Mouse (Mus musculus) gastrocnemius, postnatal 25 days (tissue): Measurements from ENCODE around the gene Igfbp6. TPM values are rescaled to one million over a fixed set of nuclear protein-coding genes. Genes with fewer than 3 reads are reported as not detected.
"Not testable (repeated sequence)": the region's sequence is repeated elsewhere in the genome, so short reads cannot be mapped to it uniquely, and the experiment has no call there.

ENCODE experiments used
- DNase-seq: peaks from one replicate; pipeline ENCODE4 v3.0.0; 2022
- total RNA-seq, 2 experiments: library from RNA; stranded (reverse); gene quantifications; 1 replicate in 1 of 2; 2 replicates in 1 of 2; pipeline ENCODE4 v1.2.3; 2021

The Igfbp6 gene
- total RNA-seq, 2 experiments from 2014 or later, result 46.4 to 68.2 TPM

DNA sequence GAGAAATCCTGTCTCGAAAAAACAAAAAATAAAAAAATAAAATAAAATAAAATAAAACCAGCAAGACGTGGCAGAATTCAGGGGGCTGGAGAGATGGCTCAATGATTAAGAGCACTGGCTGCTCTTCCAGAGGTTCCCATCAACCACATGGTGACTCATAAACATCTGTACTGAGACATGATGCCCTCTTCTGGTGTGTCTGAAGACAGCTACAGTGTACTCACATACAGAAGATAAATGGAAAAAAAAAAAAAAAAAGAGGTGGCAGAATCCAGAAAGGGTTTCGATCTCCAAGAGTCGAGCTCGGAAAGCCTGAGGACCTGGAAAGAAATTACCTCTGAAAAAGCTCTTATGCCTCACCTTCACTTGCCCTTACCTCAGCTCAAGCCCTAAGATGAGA, 3.0 kb upstream of the Igfbp6 start:
- DNase-seq, result no peak

DNA sequence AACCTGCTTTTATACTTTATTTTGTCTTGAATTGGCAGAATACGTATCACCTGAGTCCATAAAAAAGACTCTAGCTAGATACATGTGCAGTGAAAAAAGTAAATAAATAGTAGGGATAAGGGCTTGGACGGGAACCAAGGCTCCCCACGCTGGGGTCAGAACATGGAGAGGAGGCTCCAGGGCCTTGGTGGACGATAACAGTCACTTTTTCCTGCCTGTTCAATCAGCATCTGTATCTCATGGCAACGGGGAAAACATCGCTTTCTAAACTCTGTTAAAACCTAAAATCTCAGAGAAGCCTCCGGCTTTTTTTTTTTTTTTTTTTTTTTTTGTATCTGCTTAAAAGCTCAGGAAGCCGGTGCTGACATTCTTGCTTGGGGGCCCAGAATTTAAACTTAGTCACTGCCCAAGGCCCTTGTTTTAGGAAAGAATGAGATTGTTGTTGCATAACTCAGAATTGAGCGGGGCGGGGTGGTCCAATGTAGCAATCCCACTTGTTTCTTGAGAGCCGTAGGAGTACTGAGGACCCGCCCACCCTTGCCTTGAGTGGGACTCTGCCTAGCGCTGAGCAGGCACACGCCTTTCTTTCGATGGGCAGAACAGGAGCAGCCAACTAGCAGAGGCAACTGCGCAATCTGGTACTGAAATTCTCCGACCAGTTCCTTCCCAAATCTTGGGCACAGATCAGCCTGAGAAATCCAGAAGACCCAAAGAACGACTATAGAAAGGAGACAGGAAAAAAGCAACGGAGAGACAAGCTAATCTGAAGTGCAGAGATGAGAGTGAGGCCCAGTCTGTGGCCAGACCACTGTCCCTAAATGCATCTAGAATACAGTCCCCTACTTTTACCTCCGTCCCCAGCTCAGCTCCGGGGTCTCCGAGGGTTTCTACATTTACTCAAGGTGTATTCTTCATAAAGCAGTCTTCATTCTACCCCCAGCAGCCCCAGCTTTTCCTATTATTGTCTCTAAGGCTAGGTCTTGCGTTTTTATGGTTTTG, 949 bp upstream of the Igfbp6 start:
- DNase-seq, result peak; percentile 68

DNA sequence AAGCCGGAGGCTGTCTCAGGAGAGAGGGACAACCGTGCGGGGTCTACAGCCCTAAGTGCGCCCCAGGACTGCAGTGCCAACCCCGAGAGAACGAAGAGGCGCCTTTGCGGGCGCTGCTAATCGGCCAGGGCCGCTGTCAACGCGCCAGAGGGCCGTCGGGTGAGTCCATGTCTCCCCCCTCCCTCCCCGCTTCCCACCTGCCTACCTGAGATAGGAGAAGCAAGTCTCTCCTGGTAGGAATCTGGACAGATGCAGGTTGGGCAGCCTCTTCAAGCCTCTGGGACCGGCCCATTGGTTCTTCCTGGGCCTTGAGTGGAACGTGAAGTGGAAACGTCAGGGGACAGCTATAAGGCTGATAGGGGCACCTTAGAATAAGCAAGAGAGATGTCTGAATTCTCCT, 564 bp downstream of the Igfbp6 start:
- DNase-seq, result no peak

DNA sequence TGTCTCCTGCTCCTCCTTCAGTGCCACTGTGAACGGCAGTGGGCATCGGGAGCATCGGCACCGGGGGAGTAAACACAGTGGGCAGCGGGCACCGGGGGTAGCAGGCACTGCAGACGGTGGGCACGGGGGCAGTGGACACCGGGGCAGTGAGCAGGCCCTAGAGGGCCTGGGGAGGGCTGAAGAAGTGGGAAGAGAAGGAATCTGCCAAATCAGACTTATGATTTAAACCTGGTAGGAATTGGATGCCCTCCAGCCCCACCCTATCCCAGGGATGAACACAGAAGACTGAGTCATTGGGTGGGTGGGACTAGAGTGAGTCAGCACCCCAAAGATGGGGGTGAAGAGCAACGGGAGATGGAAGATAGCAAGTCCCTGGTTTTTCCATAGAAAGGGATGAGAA, 1.2 kb downstream of the Igfbp6 start:
- peak; percentile 69 for DNase-seq

DNA sequence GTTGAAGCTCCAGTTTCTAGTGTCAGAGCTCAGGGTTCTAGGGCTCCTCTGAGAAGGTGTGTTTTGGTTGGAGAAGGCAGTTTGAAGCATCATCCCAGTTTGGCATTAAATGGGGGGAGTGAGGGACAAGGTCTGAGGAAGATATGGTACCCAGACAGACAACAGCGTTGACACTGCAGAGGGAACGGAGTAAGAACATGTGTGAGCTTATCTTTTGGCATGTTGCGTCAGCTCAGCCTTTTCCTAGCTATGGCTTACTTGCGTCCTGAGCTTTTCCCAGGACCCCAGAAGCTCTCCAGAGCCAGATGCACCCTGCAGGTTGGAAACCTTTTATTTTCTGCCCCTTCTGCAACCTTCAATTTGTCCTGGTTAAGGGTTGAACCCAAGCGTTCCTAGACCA, 1.9 kb downstream of the Igfbp6 start:
- DNase-seq, result no peak

DNA sequence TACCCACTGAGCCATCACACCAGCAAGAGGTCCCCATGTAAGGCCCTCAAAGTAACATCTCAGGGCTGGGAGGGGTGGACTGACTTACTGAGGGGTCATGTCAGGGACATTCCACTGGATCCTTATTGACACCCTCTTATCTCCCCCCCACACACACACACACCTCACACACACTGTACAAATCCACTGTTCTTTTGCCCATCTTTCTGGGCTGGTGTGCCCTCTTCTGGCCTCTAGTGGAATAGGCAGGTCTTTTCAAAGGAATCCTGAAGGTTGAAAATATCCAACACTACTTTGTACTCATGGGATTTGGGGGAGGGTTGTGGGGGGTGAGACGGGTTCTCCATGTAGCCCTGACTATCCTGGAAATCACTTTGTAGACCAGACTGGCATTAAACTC, 2.7 kb downstream of the Igfbp6 start:
- DNase-seq, result no peak

DNA sequence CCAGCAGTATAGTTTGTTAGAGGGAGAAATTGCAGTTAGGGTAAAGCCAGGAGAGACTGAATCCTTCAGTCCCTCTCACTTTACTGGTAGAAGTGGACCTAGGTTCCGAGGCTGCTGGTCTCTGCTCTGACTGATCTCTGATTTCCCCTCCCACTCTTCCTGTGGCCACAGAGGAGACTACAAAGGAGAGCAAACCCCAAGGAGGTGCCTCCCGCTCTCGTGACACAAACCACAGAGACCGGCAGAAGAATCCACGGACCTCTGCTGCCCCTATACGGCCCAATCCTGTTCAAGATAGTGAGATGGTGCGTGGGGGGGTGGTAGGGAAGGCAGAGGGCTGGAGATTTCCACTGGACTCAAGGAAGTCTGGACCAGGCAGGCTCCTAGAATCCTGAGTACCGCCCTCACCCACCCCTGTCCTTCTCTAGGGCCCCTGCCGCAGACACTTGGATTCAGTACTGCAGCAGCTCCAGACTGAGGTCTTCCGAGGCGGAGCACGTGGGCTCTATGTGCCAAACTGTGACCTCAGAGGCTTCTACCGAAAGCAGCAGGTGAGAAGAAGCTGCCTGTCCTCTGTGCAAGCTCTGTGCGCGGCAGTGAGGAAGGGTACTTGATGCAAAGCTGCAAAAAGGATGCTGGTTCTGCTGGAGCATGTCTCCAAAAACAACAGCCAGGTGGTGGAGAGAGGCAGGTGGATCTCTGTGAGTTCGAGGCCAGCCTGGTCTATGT, 3.7 kb downstream of the Igfbp6 start:
- no peak for DNase-seq

DNA sequence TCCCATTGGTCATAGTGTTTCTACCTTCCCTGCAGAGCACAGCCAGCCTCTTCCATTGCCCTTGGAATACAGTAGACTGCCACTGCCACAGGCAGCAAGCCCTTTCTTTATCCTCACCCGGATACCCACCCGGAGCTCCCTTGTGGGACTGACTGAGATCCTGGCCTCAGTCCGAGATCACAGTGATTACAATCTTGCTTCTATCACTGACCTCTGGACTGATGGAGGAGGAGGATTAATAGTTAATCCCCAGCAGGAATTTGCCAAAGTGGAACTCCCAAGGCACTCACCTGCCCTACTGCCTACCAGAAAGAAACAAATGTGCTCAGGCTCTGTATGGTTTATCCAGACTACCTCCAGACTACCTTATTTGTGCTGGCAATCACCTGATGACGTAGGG, 5.4 kb downstream of the Igfbp6 start:
- no peak for DNase-seq

DNA sequence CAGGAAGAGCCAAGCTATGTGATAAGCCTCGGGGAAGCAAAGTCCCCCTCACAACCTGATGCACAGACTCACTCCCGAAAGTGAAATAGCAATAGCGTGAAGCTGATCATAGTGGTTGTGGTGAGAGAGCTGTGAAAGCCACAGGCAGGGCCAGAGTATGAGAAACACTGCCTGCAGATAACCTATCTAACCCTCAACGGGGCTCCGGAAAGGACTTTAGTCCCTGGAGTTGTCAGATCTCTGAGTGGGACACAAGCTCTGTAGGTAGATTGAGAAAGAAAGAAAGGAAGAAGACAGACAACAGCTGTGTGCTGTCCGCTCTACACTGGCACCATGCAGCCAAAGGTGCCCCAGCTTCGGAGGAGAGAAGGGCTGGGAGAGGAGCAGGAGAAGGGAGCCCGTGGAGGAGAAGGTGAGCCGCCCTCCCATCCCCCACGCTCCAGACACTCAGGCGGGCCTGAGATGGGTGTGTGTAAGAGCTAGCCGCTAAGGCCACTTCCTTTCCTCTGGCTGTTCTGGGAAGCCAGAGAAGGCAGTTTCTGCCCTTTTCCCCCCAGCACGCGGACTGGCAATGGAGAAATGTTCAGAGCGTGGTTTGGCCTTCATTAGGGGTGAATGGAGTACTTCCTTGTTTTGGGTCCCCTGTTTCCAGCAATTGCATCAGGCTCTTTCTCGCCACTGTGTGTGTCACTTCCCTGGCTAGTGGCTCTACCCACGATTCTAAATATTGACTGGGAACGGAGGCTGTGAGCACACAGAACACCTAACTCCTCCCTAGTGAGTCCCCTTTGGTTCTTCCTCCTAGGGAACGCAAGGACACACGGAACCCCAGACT, 6.4 kb downstream of the Igfbp6 start, which contains the start of gene Soat2:
Gene Soat2, plus strand, starts transcription at position 226 of the 835 bp plus-strand sequence.
- peak; percentile 33 for DNase-seq

DNA sequence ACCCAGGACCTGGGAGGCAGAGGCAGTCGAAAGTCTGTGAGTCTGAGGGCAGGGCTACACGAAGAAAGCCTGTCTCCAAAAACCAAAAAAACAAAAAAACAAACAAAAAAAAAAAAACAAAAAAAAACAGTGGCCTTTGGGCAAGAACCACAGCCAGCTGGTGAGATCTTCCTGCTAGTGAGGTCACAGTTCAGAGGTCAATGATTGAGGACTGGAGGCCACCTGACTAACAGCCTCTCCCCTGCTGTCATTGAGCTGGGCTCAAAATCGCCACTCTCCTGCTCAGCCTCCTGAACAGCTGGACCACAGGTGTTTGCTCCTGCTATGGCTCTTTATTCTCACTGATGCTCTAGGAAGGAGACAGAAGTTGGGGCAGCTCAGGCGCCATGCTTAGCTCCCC, 8.5 kb downstream of the Igfbp6 start:
- no peak for DNase-seq

DNA sequence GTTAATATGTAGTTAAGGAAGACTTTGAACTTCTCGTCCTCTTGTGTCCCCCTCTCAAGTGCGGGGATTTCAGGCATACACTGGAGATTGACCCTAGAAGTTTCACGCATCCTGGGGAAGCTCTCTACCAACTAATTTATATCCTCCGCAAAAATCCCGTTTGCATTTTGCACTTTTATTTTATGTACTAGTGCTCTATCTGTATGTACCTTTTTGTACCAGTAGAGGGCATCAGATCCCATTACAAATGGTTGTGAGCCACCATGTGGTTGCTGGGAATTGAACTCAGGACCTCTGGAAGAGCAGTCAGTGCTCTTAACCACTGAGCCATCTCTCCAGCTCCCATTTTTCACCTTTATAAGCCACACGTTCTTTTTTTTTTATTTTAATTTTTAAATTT, 10.8 kb downstream of the Igfbp6 start:
- not testable (repeated sequence) for DNase-seq

DNA sequence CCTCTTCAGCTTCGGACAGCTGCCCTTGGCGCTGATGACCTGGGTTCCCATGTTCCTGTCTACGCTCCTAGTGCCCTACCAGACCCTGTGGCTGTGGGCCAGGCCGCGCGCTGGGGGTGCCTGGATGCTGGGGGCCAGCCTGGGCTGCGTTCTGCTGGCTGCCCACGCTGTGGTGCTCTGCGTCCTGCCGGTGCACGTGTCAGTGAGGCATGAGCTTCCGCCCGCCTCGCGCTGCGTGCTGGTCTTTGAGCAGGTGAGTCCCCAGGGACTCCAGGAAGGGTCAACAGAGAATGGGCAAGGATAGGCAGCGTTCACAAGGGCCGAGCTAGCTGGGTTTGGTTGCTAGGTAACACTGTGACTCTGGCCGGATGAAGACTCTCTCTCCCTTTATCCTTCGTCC, 12.7 kb downstream of the Igfbp6 start:
- no peak for DNase-seq

DNA sequence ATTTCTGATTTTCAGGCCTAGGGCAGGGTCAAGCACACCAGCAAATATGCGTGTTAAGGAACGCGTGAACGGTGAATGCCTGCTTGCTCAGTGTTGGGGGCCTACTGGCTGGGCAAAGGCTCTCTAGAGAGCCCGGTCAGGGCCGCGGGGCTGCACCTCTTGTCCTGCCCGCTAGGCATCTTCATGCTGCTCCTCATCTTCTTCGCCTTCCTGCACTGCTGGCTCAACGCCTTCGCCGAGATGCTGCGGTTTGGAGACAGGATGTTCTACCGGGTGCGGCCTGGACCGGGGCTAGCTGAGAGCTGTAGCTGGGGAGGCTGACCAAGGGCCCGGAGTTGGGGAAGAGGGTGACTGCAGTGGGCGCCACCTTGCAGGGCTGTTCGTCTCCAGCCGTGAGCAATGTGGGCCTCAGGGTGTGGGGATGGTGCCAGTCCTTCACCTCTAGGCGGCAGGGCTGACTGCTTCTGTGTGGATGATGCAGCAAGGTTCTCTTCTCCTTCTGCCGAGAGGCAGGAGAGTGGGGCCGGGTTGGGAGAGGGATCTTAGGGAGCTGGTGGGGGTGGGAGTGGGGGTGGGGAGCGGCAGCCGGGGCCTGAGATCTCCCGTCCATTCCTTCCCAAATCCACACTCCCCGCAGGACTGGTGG, 16.4 kb downstream of the Igfbp6 start:
- DNase-seq, result no peak

DNA sequence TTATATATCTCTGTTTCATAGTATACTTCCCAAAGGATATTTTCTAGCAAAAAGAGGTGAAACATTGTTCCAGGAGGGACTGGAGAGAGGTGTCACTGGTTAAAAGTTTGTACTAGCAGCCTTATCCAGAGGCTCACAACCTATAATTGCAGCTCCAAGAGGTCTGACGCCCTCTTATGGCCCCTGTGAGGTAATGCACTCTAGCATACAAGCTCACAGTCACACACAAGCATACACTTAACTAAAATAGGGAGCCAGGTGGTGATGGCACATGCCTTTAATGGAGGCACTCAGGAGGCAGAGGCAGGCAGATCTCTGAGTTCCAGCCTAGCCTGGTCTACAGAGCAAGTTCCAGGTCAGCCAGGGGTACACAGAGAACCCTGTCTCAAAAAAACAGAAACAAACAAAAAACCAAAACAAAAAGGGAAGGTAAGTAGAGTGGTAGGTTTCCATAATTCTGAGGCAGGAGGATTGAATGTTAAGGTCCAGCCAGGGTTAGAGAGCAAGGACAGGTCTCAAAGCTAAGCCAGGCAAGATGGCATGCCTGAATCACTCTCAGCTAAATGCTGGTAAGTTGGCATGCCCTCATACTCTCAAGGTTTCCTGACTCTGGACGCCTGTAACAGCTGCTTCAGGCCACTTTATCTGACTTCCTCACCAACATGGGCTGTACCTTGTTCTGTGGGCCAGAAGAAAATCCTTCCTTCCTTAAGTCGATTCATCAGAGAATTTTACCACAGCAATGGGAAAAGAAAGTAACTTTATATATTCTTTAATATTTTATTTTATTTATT, 19.9 kb downstream of the Igfbp6 start:
- no peak for DNase-seq

DNA sequence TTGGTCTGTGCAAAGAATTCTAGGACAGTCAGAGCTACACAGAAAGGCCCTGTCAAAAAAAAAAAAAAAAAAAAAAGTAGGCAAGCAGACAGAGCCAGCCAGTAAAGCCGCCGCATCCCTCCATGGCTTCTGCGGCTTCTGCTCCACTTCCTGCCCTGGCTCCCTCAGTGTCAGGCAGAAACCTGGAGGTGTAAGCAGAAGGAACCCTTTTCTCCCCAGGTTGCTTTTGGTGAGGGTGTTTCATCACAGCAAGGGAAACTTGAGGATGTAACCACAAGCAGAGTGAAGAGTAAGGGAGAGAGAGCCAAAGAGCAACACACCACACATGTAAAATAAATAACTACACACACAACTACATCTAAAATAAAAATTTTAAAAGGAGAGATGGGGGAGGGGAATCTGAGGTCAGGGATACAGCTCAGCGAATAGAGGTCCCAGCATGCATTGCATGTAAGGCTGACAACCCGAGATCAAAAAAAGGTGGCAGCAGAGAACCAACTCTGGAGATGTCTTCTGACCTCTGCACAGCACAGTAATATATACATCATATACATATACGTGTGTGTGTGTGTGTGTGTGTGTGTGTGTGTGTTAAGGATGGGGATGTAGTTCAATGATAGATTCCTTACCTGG, 21.4 kb downstream of the Igfbp6 start:
- DNase-seq, result no peak

DNA sequence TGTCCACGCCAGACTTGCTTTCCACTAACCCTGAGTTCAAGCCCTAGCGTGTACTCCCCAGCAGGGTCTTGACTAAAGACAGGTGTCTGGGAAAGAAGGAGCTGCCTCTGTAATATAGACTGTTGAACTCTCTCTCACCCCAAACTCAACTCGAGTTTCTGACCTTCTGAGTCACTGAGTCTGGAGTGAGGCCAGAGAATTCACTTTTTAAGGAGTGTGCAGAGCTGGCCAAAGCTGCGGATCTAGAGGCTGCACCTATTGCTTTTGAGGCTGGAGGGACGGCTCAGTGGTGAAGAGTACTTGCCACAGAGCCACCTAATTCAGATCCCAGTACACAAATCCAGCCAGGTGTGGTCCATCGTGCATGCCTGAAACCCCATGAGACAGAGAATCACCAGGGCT, 23.5 kb downstream of the Igfbp6 start:
- no peak for DNase-seq

DNA sequence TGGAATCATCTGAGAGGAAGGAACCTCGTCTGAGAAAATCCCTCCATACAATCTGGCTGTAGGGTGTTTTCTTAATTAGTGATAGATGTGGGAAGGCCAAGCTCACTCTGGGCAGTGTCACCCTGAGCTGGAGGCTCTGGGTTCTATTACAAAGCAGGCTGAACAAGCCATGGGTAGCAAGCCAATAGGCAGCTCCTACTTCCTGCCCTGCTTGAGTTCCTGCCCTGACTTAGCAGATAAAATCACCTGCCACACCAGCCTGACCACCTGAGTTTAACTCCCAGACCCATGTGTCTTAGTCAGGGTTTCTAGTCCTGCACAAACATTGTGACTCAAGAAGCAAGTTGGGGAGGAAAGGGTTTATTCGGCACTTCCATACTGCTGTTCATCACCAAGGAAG, 24.9 kb downstream of the Igfbp6 start:
- no peak for DNase-seq

DNA sequence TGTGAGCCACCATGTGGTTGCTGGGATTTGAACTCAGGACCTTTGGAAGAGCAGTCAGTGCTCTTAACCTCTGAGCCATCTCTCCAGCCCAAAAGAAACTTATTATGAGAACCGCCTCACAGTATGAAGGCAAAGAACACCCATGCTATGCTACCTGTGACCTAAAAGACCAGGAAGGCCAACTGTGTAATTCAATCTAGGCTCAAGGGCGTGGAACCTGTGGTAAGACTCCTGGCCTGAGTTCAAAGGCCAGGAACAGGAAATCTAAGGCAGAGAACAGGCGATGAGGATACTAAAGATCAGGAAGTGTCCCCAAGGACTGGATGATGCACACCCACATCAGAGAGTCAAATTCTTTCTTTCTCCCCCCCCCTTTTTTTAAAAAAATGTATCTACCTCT, 29.4 kb downstream of the Igfbp6 start:
- DNase-seq, result no peak

DNA sequence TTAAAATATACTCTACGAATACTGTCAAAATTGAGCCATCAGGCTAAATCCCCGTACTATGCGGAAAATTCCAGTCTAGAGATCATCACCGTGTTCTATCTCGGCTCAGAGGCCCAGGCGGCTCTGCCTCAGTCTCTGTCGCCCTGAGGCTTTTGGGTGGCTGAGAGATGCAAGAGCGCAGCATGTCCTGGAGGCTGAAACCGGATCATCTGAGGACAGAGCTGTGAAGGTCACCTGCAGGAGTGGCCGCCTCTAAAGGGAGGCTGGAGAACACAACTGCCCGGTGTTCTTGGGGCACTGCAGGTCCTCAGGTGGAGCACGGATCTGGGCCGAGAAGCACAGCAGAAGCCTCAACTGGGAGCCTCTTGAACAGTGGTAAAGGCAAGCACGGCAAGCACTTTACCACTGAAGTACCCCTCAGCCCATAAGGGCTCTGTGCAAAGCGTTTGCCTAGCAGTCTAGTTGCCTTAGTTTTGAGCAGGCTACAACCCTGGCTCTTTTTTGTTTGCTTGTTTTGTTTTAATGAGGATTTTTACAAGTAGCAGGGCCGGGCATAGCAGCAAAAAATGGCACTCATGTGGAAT, 31.7 kb downstream of the Igfbp6 start:
- DNase-seq, result no peak
